14 mouse cellular contexts compared by ENCODE assay signal in genomic region chr11:100916432-100916971, GRCm38 (mm10).
"Had no signal": no experiment of that assay in that cellular context is flagged by ENCODE, and none has a peak within 500 bp of the region (broad histone marks: within the 10 kb centered on the region; RNA-seq: fewer than 3 reads in every experiment).

No protein-coding gene starts in this region.

- H3K27me3 ChIP-seq: intestine, embryonic 15.5 days; limb, embryonic 13.5 days; megakaryocyte, embryonic 14.5 days; midbrain, embryonic 13.5 days had no signal

- H3K9ac ChIP-seq: intestine, embryonic 15.5 days; limb, embryonic 13.5 days; midbrain, embryonic 13.5 days had no signal

- H3K4me1 ChIP-seq: limb, embryonic 13.5 days; midbrain, embryonic 13.5 days had no signal

- H3K4me3 ChIP-seq: intestine, embryonic 15.5 days; layer of hippocampus, adult 2 months; limb, embryonic 13.5 days; megakaryocyte, embryonic 14.5 days; midbrain, embryonic 13.5 days had no signal

- H3K36me3 ChIP-seq: intestine, embryonic 15.5 days; midbrain, embryonic 13.5 days had no signal

- DNase-seq: kidney, adult 18-20 months; kidney, postnatal 10 days; kidney, postnatal 4 days; lung, adult 2 months; lung, postnatal 36 days; right cerebral cortex, adult 18-20 months; right cerebral cortex, postnatal 25 days; thymus, postnatal 36 days had no signal

- ATAC-seq: intestine, embryonic 15.5 days; lung, postnatal 0 days; midbrain, embryonic 13.5 days had no signal

- H3K4me2 ChIP-seq: intestine, embryonic 15.5 days; limb, embryonic 13.5 days; midbrain, embryonic 13.5 days had no signal

- H3K27ac ChIP-seq: intestine, embryonic 15.5 days; layer of hippocampus, adult 2 months; limb, embryonic 13.5 days; midbrain, embryonic 13.5 days had no signal

- H3K9me3 ChIP-seq: intestine, embryonic 15.5 days; midbrain, embryonic 13.5 days had no signal
